Mouse (Mus musculus) embryonic facial prominence, embryonic 11.5 days (tissue): Measurements from ENCODE around the gene Hdac5. TPM values are rescaled to one million over a fixed set of nuclear protein-coding genes. Genes with fewer than 3 reads are reported as not detected.

Experiments used
- ATAC-seq: fragments of 200-750 bp; cut with Nextera tagmentation; replicated peaks from 2 replicates; pipeline ENCODE4 v1.8.0; 2017; ENCODE audit warnings: low read depth; ENCODE audit not compliant: insufficient number of reproducible peaks, low FRiP score, low TSS enrichment
- DNase-seq: peaks from one replicate; pipeline ENCODE4 v3.0.0-alpha.2; 2015; ENCODE audit warnings: low spot score
- H3K27ac ChIP-seq: fragments of 300-500 bp; sonication (generic); replicated peaks from 2 replicates; pipeline ENCODE4 v1.5.1; 2014; ENCODE audit warnings: mild to moderate bottlenecking, low read depth, low read length, control low read depth
- H3K27me3 ChIP-seq: fragments of 300-500 bp; sonication (generic); 2 replicates; pipeline ENCODE4 v1.6.1; 2014; ENCODE audit warnings: mild to moderate bottlenecking, low read length, moderate library complexity, mixed read lengths; ENCODE audit not compliant: control insufficient read depth, insufficient read depth
- H3K36me3 ChIP-seq: fragments of 300-500 bp; sonication (generic); replicated peaks from 2 replicates; pipeline ENCODE4 v1.6.1; 2014; ENCODE audit warnings: low read depth, mild to moderate bottlenecking, low read length, moderate library complexity, mixed read lengths; ENCODE audit not compliant: control insufficient read depth, insufficient read depth
- H3K4me1 ChIP-seq: fragments of 300-500 bp; sonication (generic); 2 replicates; pipeline ENCODE4 v1.6.1; 2014; ENCODE audit warnings: low read length, mixed read lengths; ENCODE audit not compliant: control insufficient read depth, insufficient read depth
- H3K4me2 ChIP-seq: fragments of 300-500 bp; sonication (generic); 2 replicates; pipeline ENCODE4 v1.6.1; 2014; ENCODE audit warnings: low read depth, mild to moderate bottlenecking, control low read depth, low read length, moderate library complexity
- H3K4me3 ChIP-seq: fragments of 300-500 bp; sonication (generic); 2 replicates; pipeline ENCODE4 v1.5.1; 2014; ENCODE audit warnings: low read depth, low read length, control low read depth
- H3K9ac ChIP-seq: fragments of 300-500 bp; sonication (generic); replicated peaks from 2 replicates; pipeline ENCODE4 v1.6.1; 2014; ENCODE audit warnings: mild to moderate bottlenecking, control low read depth, low read length
- H3K9me3 ChIP-seq: fragments of 300-500 bp; sonication (generic); replicated peaks from 2 replicates; pipeline ENCODE4 v1.6.1; 2016; ENCODE audit warnings: mild to moderate bottlenecking, low read length, inconsistent platforms, mixed read lengths; ENCODE audit not compliant: control insufficient read depth
- WGBS: fragments of 180-500 bp; shearing (Covaris S2); extraction: QIAGEN DNeasy Blood & Tissue Kit; methylation state at CpG from one replicate; pipeline ENCODE4 v1.1.7; 2014; 5-methylcytosine and 5-hydroxymethylcytosine counted together
- polyA plus RNA-seq: library from polyadenylated mRNA; unstranded; fragments of >200 nt; fragmentation: Nextera tagmentation; extraction: Ambion mirVana; gene quantifications from 2 replicates; pipeline ENCODE4 v1.2.1, GENCODE M21; 2014

Hdac5 gene
- polyA plus RNA-seq, 1 experiment from 2014 or later, result 21.9 TPM

GRCm38 (mm10) chr11:102228646-102229268, 1.2 kb downstream of the Hdac5 start:
- Histone ChIP-seq H3K27ac (0 out of 2 replicates have a peak overlapping the region, but pooled peaks have one; percentile 0), H3K9ac (peak overlapping the region; percentile 86), H3K4me2 (peak overlapping the region; percentile 85), H3K4me1 (peaks cover 19% of the 10 kb centered on the region), H3K4me3 (peak overlapping the region; percentile 93), H3K27me3 (no peaks in the 10 kb centered on the region), H3K9me3 (no peaks in the 10 kb centered on the region), H3K36me3 (no peaks in the 10 kb centered on the region)
- 23% methylated on average over 7 of the region's 7 CpGs for WGBS
- no peak for DNase-seq
- no peak for ATAC-seq

GRCm38 (mm10) chr11:102228191-102228545, 1.8 kb downstream of the Hdac5 start:
- Histone ChIP-seq H3K36me3 (no peaks in the 10 kb centered on the region), H3K9me3 (no peaks in the 10 kb centered on the region), H3K4me3 (peak overlapping the region; percentile 93), H3K4me2 (peak overlapping the region; percentile 85), H3K27ac (no peak overlapping the region; the same call in 1 of the 2 replicates), H3K9ac (peak overlapping the region; percentile 32; the same call in 1 of the 2 replicates), H3K27me3 (no peaks in the 10 kb centered on the region), H3K4me1 (peaks cover 19% of the 10 kb centered on the region)
- 35% methylated on average over 9 of the region's 9 CpGs for WGBS
- ATAC-seq (peak; percentile 6; the same call in 1 of the 2 replicates), DNase-seq (no peak)

- no peaks in the 10 kb centered on the region for H3K36me3 ChIP-seq
- peak overlapping the region; percentile 93 for H3K4me3 ChIP-seq
- ATAC-seq, result peak; percentile 45
- H3K27ac ChIP-seq, result peak overlapping the region; percentile 35; the same call in 1 of the 2 replicates
- DNase-seq, result no peak
- H3K27me3 ChIP-seq, result no peaks in the 10 kb centered on the region
- peak overlapping the region; percentile 85 for H3K4me2 ChIP-seq
- H3K4me1 ChIP-seq, result peaks cover 19% of the 10 kb centered on the region
- no peaks in the 10 kb centered on the region for H3K9me3 ChIP-seq
- WGBS, result 20% methylated on average over 12 of the region's 12 CpGs
- peak overlapping the region; percentile 32 for H3K9ac ChIP-seq
These were observed 2.4 kb downstream of the Hdac5 start for GRCm38 (mm10) chr11:102227270-102228190.

- H3K4me1 ChIP-seq, result peaks cover 19% of the 10 kb centered on the region
- no peak overlapping the region for H3K27ac ChIP-seq
- WGBS, result 65% methylated on average over 12 of the region's 12 CpGs
- no peaks in the 10 kb centered on the region for H3K27me3 ChIP-seq
- H3K9ac ChIP-seq, result no peak overlapping the region
- ATAC-seq, result no peak
- no peak overlapping the region for H3K4me3 ChIP-seq
- DNase-seq, result no peak
- no peaks in the 10 kb centered on the region for H3K36me3 ChIP-seq
- H3K4me2 ChIP-seq, result no peak overlapping the region
- no peaks in the 10 kb centered on the region for H3K9me3 ChIP-seq
These were observed 3.6 kb downstream of the Hdac5 start for GRCm38 (mm10) chr11:102226067-102226978.

- Histone ChIP-seq H3K9ac (peak overlapping the region; percentile 34; the same call in 1 of the 2 replicates), H3K4me1 (peaks cover 19% of the 10 kb centered on the region), H3K4me3 (no peak overlapping the region)
These were observed 4.7 kb downstream of the Hdac5 start for GRCm38 (mm10) chr11:102225221-102225620.

GRCm38 (mm10) chr11:102224686-102225085, 5.3 kb downstream of the Hdac5 start:
- Histone ChIP-seq H3K27me3 (no peaks in the 10 kb centered on the region), H3K4me1 (peaks cover 19% of the 10 kb centered on the region), H3K27ac (no peak overlapping the region), H3K36me3 (no peaks in the 10 kb centered on the region), H3K4me3 (0 out of 2 replicates have a peak overlapping the region, but pooled peaks have one; percentile 5), H3K4me2 (peak overlapping the region; percentile 42), H3K9me3 (no peaks in the 10 kb centered on the region), H3K9ac (peak overlapping the region; percentile 34)
- 8% methylated on average over 22 of the region's 22 CpGs for WGBS
- no peak for DNase-seq
- no peak for ATAC-seq

More at GRCm38 (mm10) chr11:102225221-102225620, 4.7 kb downstream of the Hdac5 start:
- ATAC-seq (no peak), DNase-seq (no peak)
- WGBS, result 73% methylated on average over 5 of the region's 5 CpGs
- Histone ChIP-seq H3K9me3 (no peaks in the 10 kb centered on the region), H3K36me3 (no peaks in the 10 kb centered on the region), H3K4me2 (peak overlapping the region; percentile 42; the same call in 1 of the 2 replicates), H3K27ac (no peak overlapping the region), H3K27me3 (no peaks in the 10 kb centered on the region)

GRCm38 (mm10) chr11:102223166-102223565, 6.8 kb downstream of the Hdac5 start:
- Histone ChIP-seq H3K36me3 (no peaks in the 10 kb centered on the region), H3K4me1 (peaks cover 24% of the 10 kb centered on the region), H3K27ac (no peak overlapping the region), H3K9ac (no peak overlapping the region), H3K4me3 (no peak overlapping the region), H3K9me3 (no peaks in the 10 kb centered on the region), H3K4me2 (no peak overlapping the region), H3K27me3 (no peaks in the 10 kb centered on the region)
- no peak for ATAC-seq
- 38% methylated on average over 6 of the region's 6 CpGs for WGBS
- peak; percentile 72 for DNase-seq
